Mouse (Mus musculus) skeletal muscle tissue, adult 2 months (tissue): Measurements from ENCODE around the gene Jph2.

Experiments used
- DNase-seq: peaks from one replicate; pipeline ENCODE4 v3.0.0-alpha.2; 2012; ENCODE audit warnings: low read depth, low spot score

The Jph2 gene

DNA sequence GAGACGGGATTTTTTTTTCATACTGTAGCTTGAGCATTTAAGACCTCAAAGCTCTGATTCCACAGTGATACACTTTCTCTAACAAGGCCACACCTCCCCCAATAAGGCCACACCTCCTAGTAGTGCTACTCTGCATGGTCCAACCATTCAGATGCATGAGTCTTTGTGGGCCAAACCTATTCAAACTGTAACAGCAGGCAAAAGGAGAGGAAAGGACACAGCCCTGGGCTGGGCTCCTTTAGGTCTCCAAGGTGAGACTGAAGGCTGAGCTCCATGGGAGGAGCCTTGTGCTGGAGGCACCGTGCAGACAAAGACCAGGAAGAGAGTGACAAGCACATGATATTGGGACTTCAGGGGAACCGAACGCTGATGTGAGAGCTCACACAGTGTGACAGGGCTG, 80.5 kb downstream of the Jph2 start:
- DNase-seq, result no peak

DNA sequence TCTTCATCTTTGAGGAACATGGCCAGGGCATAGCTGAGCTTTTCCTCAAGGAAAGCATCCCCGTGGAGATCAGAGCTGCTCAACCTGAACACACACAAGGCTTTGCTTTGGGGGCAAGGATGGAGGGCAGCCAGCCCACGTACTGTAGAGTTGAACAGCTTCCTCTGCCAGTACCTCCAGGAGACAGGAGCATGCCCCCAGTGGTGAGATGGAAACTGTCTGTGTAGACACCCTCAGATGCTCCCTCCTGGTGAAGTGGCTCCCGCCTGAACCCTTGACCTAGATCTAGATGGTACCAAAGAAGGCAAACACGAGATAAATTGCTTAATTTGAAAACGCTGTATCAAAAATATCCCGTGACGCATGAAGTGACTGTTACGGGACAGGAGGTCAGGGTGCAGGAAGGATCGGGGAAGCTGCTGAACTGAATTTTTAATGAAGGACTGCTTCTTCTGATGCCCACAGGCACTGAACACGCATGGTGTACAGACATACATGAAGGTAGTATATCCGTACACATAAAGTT, 87.6 kb downstream of the Jph2 start:
- DNase-seq, result no peak

DNA sequence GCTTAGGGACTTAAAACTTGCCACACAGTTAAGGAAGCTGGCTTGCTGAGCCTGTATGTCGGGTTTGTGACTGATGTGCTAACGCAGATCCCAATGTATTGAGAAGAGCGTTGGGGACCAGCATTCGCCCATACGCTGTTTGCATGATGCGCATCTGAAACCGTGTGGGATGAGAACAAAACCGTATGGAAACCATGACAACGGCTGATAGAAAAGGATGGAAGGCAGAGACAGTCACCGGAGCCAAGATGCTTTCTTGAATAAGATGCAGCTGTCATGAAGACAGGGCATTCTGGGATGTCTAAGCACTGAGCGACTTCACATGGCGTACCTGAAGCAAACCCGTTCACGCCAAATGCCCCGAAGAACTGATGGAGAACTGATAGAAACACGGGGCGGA, 88.4 kb downstream of the Jph2 start:
- DNase-seq, result no peak

DNA sequence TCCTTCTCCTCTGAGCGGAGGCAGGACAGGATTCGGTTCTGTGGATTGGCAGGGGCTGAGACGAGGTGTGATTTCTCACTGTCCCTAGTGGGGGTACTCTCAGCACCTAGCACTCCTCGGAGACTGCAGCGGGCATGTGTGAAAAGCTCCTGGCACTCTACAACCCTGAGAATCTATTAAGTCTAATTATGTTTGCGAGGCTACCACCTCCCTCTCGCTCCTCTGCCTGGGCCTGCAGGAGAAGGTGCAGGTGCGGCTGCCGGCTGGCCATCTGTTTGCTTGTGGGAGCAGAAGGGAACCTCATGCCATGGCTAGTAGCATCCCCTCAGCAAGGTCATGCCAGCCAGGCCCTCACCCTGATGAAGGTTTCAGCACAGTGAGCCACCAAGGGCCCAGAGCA, 94.8 kb downstream of the Jph2 start:
- no peak for DNase-seq

DNA sequence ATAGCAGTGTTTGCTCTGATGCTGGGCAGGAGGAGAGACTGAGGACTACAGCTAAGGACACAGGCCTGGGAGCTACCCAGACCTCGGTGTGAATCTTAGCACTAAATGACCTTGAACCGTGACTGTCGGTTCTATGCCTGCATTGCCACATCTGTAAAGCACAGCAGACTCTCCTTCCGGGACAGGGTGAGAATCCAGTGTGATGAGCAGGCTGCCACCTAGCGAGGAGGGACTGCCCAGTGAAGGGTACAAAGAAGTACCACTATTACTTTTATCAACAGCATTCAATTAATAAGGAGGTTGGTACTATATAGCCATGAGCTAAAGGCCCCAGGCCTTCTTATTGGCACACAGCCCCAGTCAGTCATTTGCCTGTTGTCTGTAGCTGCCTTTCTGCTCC, 96.2 kb downstream of the Jph2 start:
- no peak for DNase-seq

DNA sequence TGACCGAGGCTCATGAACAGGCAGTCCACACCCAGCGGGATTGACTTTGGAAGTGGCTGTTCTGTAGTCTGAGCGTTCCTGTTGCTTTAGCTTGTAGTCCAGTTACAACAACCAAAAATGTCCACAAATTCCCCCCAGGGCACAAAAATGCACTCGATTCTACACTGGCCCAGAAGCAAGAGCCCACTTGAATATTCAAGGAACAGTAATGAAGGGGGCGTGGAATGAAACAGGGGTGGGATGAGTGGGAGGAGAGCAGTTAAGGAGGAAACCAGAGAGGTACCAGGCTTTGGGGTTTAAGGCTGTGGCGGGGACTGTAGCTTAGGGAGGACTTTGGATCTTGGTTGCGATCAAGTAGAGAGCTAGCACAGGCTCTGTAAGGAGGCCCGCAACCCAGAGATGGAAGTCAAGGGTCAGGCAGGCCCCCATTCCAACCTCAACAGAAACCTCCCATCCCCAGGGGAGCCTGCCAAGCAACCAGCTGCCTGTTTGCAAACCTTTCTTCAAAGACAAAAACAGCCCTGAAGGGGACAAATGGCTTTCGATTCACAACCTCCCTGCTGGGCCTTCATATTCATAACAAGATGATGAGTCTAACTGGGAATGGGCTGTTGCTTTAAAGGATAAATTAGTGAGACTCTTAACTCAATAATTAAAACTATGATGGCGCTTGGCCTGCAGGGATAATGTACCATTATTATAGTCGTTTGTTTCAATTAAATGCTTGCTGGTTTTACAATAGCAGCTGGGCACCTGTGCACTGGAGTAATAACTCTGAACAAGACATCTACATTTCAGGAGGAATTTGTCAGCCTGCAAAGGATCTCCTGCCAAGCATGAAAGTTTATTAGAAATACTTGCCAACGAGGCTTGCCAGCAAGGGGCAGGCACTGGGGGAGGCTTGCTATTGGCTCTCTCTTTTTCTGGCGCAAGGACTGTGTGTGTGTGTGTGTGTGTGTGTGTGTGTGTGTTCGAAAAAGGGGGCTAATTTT, 97.4 kb downstream of the Jph2 start:
- no peak for DNase-seq

DNA sequence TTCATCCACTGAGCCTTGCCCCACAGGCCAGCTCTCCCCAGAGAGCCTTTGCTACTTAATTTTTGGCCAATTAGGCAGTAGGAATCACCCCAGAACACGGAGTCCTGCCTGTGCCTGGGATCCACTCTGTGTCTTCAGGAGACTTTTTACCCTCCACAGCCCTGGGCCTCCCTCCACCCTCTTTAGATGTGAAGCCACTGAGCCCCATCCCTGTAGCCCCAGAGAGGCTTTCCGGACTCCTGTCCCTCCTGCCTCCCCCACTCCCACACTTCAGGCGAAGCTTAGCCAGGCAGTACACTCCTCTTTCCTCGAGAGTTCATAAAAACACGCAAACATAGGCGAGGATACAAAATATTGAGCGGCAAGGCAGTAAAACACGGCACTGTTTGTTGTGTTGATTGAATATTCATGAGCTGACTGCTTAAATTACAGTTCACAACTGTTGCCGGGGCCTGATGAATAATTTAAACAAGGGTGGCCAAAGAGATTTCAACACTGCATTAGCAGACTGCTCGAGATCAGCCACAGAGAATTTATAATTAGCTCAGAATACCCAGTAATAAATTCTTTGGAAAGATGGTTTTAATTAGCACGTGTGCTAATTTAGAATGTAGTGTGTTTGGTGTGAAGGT, 100.7 kb downstream of the Jph2 start:
- no peak for DNase-seq

DNA sequence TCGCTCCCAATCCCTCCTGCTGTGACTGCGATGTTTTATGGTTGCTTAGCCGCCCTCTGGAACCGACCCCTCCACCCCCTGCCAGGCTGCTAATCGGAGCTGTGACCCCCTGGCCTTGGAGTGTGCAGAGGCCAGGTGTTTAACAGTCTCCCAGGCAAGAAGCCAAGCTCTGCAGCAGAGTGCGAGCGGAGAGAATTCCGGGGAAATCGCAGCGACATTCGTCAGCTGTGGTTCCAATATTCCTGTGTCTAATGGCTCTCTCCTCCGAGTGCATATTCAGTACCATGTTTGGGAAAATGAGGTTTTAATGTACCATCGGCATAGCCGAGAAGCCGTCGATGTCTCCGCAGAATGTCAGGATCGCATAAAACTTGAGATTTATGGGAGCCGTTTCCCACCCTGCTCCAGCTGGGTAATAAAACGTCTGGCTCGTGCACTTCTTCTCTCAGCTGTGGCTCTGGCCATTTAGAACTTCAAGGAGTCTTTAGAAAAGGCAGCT, 108.9 kb downstream of the Jph2 start:
- no peak for DNase-seq
